Mouse (Mus musculus) adrenal gland, adult 8-10 months (tissue): ENCODE measurements around the gene Slco3a1. TPM values are rescaled to one million over a fixed set of nuclear protein-coding genes. Genes with fewer than 3 reads are reported as not detected.

Experiments
- DNase-seq: peaks from one replicate; pipeline ENCODE4 v3.0.0; 2022
- microRNA-seq, 2 experiments: library from miRNA; unstranded; fragments of <30 nt; microRNA quantifications; one replicate each; pipeline ENCODE4 v1.2.0; 2022
- total RNA-seq, 4 experiments: library from RNA; stranded (reverse); gene quantifications; 2 replicates each; pipeline ENCODE4 v1.2.4; 2022

The Slco3a1 gene
- total RNA-seq, 4 experiments from 2014 or later, result 29.6 to 44.1 (median 39.0) TPM

- no peak for DNase-seq
Observed at GRCm38 (mm10) chr7:74279356-74279755, 275.2 kb downstream of the Slco3a1 start.

GRCm38 (mm10) chr7:74270089-74270394, 284.5 kb downstream of the Slco3a1 start:
- DNase-seq, result no peak

GRCm38 (mm10) chr7:74269283-74270088, 285.1 kb downstream of the Slco3a1 start:
- no peak for DNase-seq

GRCm38 (mm10) chr7:74266511-74267168, 287.9 kb downstream of the Slco3a1 start:
- DNase-seq, result no peak

GRCm38 (mm10) chr7:74256291-74256690, 298.3 kb downstream of the Slco3a1 start:
- peak; percentile 75 for DNase-seq

- peak; percentile 7 for DNase-seq
Observed at GRCm38 (mm10) chr7:74252066-74252465, 302.5 kb downstream of the Slco3a1 start.

GRCm38 (mm10) chr7:74241236-74241635, 313.3 kb downstream of the Slco3a1 start:
- DNase-seq, result no peak

GRCm38 (mm10) chr7:74240459-74241172, 314.0 kb downstream of the Slco3a1 start:
- DNase-seq, result no peak

Small RNAs within 50 kb of the gene (microRNA-seq; reads per million reads assigned to microRNA genes)
- 0 reads per million in 2 experiments for gene Gm27459
